Mouse (Mus musculus) heart, embryonic 14.5 days (tissue): ENCODE measurements around the gene Arvcf. TPM values are rescaled to one million over a fixed set of nuclear protein-coding genes. Genes with fewer than 3 reads are reported as not detected.

Source experiments
- ATAC-seq: fragments of 200-750 bp; cut with Nextera tagmentation; 2 replicates; pipeline ENCODE4 v1.8.0; 2017; ENCODE audit warnings: low read depth, moderate TSS enrichment; ENCODE audit not compliant: insufficient number of reproducible peaks, insufficient read depth, low FRiP score
- H3K27ac ChIP-seq, 2 experiments: fragments of 200-500 bp in 1 of 2; fragments of 300-500 bp in 1 of 2; sonication (generic) in 1 of 2; replicated peaks in 1 of 2; 2 replicates each; pipeline ENCODE4 v1.5.1; 2012 to 2014; ENCODE audit warnings: low read depth in 2 of 2, low read length in 2 of 2, control low read depth in 1 of 2, mild to moderate bottlenecking in 1 of 2, mixed read lengths in 1 of 2; ENCODE audit not compliant: control insufficient read depth in 1 of 2, insufficient read depth in 1 of 2
- H3K27me3 ChIP-seq: fragments of 300-500 bp; sonication (generic); 2 replicates; pipeline ENCODE4 v1.6.1; 2014; ENCODE audit warnings: mild to moderate bottlenecking, low read length, control low read depth; ENCODE audit not compliant: control insufficient read depth, insufficient read depth
- H3K36me3 ChIP-seq: fragments of 300-500 bp; sonication (generic); 2 replicates; pipeline ENCODE4 v1.6.1; 2014; ENCODE audit warnings: mild to moderate bottlenecking, control low read depth, low read length, mixed read lengths; ENCODE audit not compliant: control insufficient read depth, insufficient read depth
- H3K4me1 ChIP-seq, 2 experiments: fragments of 200-500 bp in 1 of 2; fragments of 300-500 bp in 1 of 2; sonication (generic) in 1 of 2; 2 replicates each; pipeline ENCODE4 v1.6.1; 2012 to 2014; ENCODE audit warnings: low read length in 2 of 2, control low read depth in 1 of 2, mixed read lengths in 1 of 2; ENCODE audit not compliant: control insufficient read depth in 2 of 2, insufficient read depth in 2 of 2
- H3K4me2 ChIP-seq: fragments of 300-500 bp; sonication (generic); 2 replicates; pipeline ENCODE4 v1.6.1; 2014; ENCODE audit warnings: mild to moderate bottlenecking, low read length
- H3K4me3 ChIP-seq, 2 experiments: fragments of 200-500 bp in 1 of 2; fragments of 300-500 bp in 1 of 2; sonication (generic) in 1 of 2; 2 replicates each; pipeline ENCODE4 v1.5.1; 2012 to 2014; ENCODE audit warnings: low read length in 2 of 2, mild to moderate bottlenecking in 2 of 2, control low read depth in 1 of 2, low read depth in 1 of 2, moderate library complexity in 1 of 2; ENCODE audit not compliant: control insufficient read depth in 1 of 2, insufficient read depth in 1 of 2
- H3K9ac ChIP-seq: fragments of 300-500 bp; sonication (generic); 2 replicates; pipeline ENCODE4 v1.6.1; 2014; ENCODE audit warnings: mild to moderate bottlenecking, low read length
- H3K9me3 ChIP-seq: fragments of 300-500 bp; sonication (generic); 2 replicates; pipeline ENCODE4 v1.6.1; 2016; ENCODE audit warnings: low read length, control low read depth; ENCODE audit not compliant: control insufficient read depth
- WGBS: fragments of 180-500 bp; shearing (Covaris S2); extraction: QIAGEN DNeasy Blood & Tissue Kit; methylation state at CpG from one replicate; pipeline ENCODE4 v1.1.7; 2014; 5-methylcytosine and 5-hydroxymethylcytosine counted together
- polyA plus RNA-seq: library from polyadenylated mRNA; unstranded; fragments of >200 nt; fragmentation: Nextera tagmentation; extraction: Ambion mirVana; gene quantifications from 2 replicates; pipeline ENCODE4 v1.2.1, GENCODE M21; 2014

The Arvcf gene
- polyA plus RNA-seq, result 31.8 and 32.3 TPM in 2 replicates

- no peak within 1 kb of the TSS; a peak in 1 of 4 replicates for H3K27ac ChIP-seq
- ATAC-seq, result peak; percentile 73
Observed at GRCm38 (mm10) chr16:18347931-18348600, at the start of gene Arvcf, which contains the start of gene Tango2. TSS of gene Arvcf (plus strand) at chr16:18348182. TSS of gene Tango2 (minus strand) at chr16:18348103.

GRCm38 (mm10) chr16:18308159-18308558 is 39.8 kb upstream of the Arvcf start:
- H3K36me3 ChIP-seq, result peaks cover 54% of the 10 kb centered on the region
- ATAC-seq, result no peak
- H3K27ac ChIP-seq, result no peak overlapping the region
- WGBS, result 83% methylated on average over 1 of the region's 1 CpGs
- H3K4me2 ChIP-seq, result no peak overlapping the region
- no peak overlapping the region for H3K9ac ChIP-seq
- H3K4me1 ChIP-seq, result no peaks in the 10 kb centered on the region
- no peaks in the 10 kb centered on the region for H3K9me3 ChIP-seq
- no peak overlapping the region for H3K4me3 ChIP-seq
- no peaks in the 10 kb centered on the region for H3K27me3 ChIP-seq

More at GRCm38 (mm10) chr16:18347931-18348600, at the start of gene Arvcf, which contains the start of gene Tango2:
- Histone ChIP-seq H3K4me3 (peak within 1 kb of the TSS; percentile 59 to 79), H3K9ac (peak within 1 kb of the TSS; percentile 71), H3K36me3 (no peaks in the 10 kb centered on the region), H3K9me3 (no peaks in the 10 kb centered on the region), H3K27me3 (peaks cover 18% of the 10 kb centered on the region), H3K4me1 (peaks cover 7 to 21% of the 10 kb centered on the region in 2 experiments), H3K4me2 (peak within 1 kb of the TSS; percentile 81)
- under 1% methylated on average over 44 of the region's 44 CpGs for WGBS

- Histone ChIP-seq H3K4me2 (no peak overlapping the region), H3K36me3 (peaks cover 42% of the 10 kb centered on the region), H3K27me3 (no peaks in the 10 kb centered on the region), H3K4me1 (no peaks in the 10 kb centered on the region), H3K4me3 (no peak overlapping the region), H3K9ac (no peak overlapping the region), H3K9me3 (no peaks in the 10 kb centered on the region), H3K27ac (no peak overlapping the region)
- WGBS, result 78% methylated on average over 3 of the region's 3 CpGs
- no peak for ATAC-seq
Observed at GRCm38 (mm10) chr16:18318992-18319391, 29.0 kb upstream of the Arvcf start.

- H3K9me3 ChIP-seq, result no peaks in the 10 kb centered on the region
- 84% methylated on average over 2 of the region's 2 CpGs for WGBS
- H3K27me3 ChIP-seq, result no peaks in the 10 kb centered on the region
Observed at GRCm38 (mm10) chr16:18321443-18321842, 26.5 kb upstream of the Arvcf start.

GRCm38 (mm10) chr16:18323460-18323859 is 24.5 kb upstream of the Arvcf start:
- Histone ChIP-seq H3K27me3 (no peaks in the 10 kb centered on the region), H3K4me2 (no peak overlapping the region), H3K27ac (no peak overlapping the region), H3K9me3 (no peaks in the 10 kb centered on the region), H3K36me3 (peaks cover 45% of the 10 kb centered on the region), H3K4me3 (no peak overlapping the region), H3K4me1 (peaks cover 0 to 7% of the 10 kb centered on the region in 2 experiments; a peak in 3 of 4 replicates), H3K9ac (no peak overlapping the region)
- 66% methylated on average over 2 of the region's 2 CpGs for WGBS
- ATAC-seq, result no peak

More at GRCm38 (mm10) chr16:18321443-18321842, 26.5 kb upstream of the Arvcf start:
- H3K4me3 ChIP-seq, result no peak overlapping the region
- no peaks in the 10 kb centered on the region for H3K4me1 ChIP-seq
- no peak overlapping the region for H3K9ac ChIP-seq
- H3K27ac ChIP-seq, result no peak overlapping the region
- no peak overlapping the region for H3K4me2 ChIP-seq
- H3K36me3 ChIP-seq, result peaks cover 46% of the 10 kb centered on the region
- ATAC-seq, result no peak

GRCm38 (mm10) chr16:18324031-18324430 is 24.0 kb upstream of the Arvcf start:
- Histone ChIP-seq H3K9ac (no peak overlapping the region), H3K4me3 (no peak overlapping the region), H3K4me2 (no peak overlapping the region), H3K27ac (no peak overlapping the region), H3K36me3 (peaks cover 40% of the 10 kb centered on the region), H3K4me1 (peaks cover 0 to 12% of the 10 kb centered on the region in 2 experiments; a peak in 3 of 4 replicates), H3K9me3 (no peaks in the 10 kb centered on the region), H3K27me3 (no peaks in the 10 kb centered on the region)
- ATAC-seq, result no peak
- WGBS, result 87% methylated on average over 6 of the region's 6 CpGs

- no peaks in the 10 kb centered on the region for H3K9me3 ChIP-seq
- 70% methylated on average over 4 of the region's 4 CpGs for WGBS
- H3K4me2 ChIP-seq, result no peak overlapping the region
Observed at GRCm38 (mm10) chr16:18325741-18326140, 22.2 kb upstream of the Arvcf start.

More at GRCm38 (mm10) chr16:18325741-18326140, 22.2 kb upstream of the Arvcf start:
- Histone ChIP-seq H3K4me3 (no peak overlapping the region), H3K27me3 (no peaks in the 10 kb centered on the region), H3K4me1 (peaks cover 4 to 18% of the 10 kb centered on the region in 2 experiments; a peak in 3 of 4 replicates), H3K36me3 (peaks cover 29% of the 10 kb centered on the region), H3K27ac (no peak overlapping the region), H3K9ac (no peak overlapping the region)
- no peak for ATAC-seq
